Mouse (Mus musculus) c-Kit-positive CD71-negative TER-119-negative erythroid progenitor cells, embryonic 14.5 days (primary cell): Measurements from ENCODE around the gene Tmem95.
"Not testable (repeated sequence)": the region's sequence is repeated elsewhere in the genome, so short reads cannot be mapped to it uniquely, and the experiment has no call there.

Experiments
- DNase-seq: peaks from one replicate; pipeline ENCODE4 v3.0.0-alpha.2; 2013; ENCODE audit warnings: low read depth

Gene Tmem95

GRCm38 (mm10) chr11:69880506-69880852 lies 2.7 kb upstream of the Tmem95 start:
- DNase-seq = no peak

- DNase-seq = no peak
Observed at GRCm38 (mm10) chr11:69879711-69880110, 1.9 kb upstream of the Tmem95 start.

GRCm38 (mm10) chr11:69878952-69879351 lies 1.1 kb upstream of the Tmem95 start:
- no peak for DNase-seq

- no peak for DNase-seq
Observed at GRCm38 (mm10) chr11:69878399-69878798, 581 bp upstream of the Tmem95 start.

- DNase-seq = peak; percentile 94
Observed at GRCm38 (mm10) chr11:69876867-69877266, 951 bp downstream of the Tmem95 start.

- no peak for DNase-seq
Observed at GRCm38 (mm10) chr11:69876186-69876585, 1.6 kb downstream of the Tmem95 start.

- DNase-seq = no peak
Observed at GRCm38 (mm10) chr11:69872451-69872850, 5.4 kb downstream of the Tmem95 start.

GRCm38 (mm10) chr11:69871822-69872221 lies 6.0 kb downstream of the Tmem95 start:
- DNase-seq = no peak

GRCm38 (mm10) chr11:69870289-69871069 lies 7.3 kb downstream of the Tmem95 start:
- no peak for DNase-seq

- DNase-seq = no peak
Observed at GRCm38 (mm10) chr11:69867335-69867734, 10.5 kb downstream of the Tmem95 start.

- DNase-seq = no peak
Observed at GRCm38 (mm10) chr11:69865561-69865960, 12.3 kb downstream of the Tmem95 start.

GRCm38 (mm10) chr11:69864138-69864860 lies 13.5 kb downstream of the Tmem95 start:
- no peak for DNase-seq

- not testable (repeated sequence) for DNase-seq
Observed at GRCm38 (mm10) chr11:69863729-69864128, 14.1 kb downstream of the Tmem95 start.

- no peak for DNase-seq
Observed at GRCm38 (mm10) chr11:69858113-69858998, 19.5 kb downstream of the Tmem95 start, which contains the start of gene Tnk1. Tnk1 (minus strand) TSS chr11:69858730.

- DNase-seq = no peak
Observed at GRCm38 (mm10) chr11:69855347-69855746, 22.5 kb downstream of the Tmem95 start.

GRCm38 (mm10) chr11:69854680-69855079 lies 23.1 kb downstream of the Tmem95 start:
- DNase-seq = no peak

GRCm38 (mm10) chr11:69853994-69854393 lies 23.8 kb downstream of the Tmem95 start:
- peak; percentile 73 for DNase-seq

GRCm38 (mm10) chr11:69850754-69851153 lies 27.1 kb downstream of the Tmem95 start:
- no peak for DNase-seq

GRCm38 (mm10) chr11:69849884-69850283 lies 27.9 kb downstream of the Tmem95 start:
- no peak for DNase-seq

GRCm38 (mm10) chr11:69849128-69849527 lies 28.7 kb downstream of the Tmem95 start:
- DNase-seq = no peak

- DNase-seq = no peak
Observed at GRCm38 (mm10) chr11:69848021-69848420, 29.8 kb downstream of the Tmem95 start.
